Mouse (Mus musculus) heart, postnatal 0 days (tissue): Measurements from ENCODE around the gene Vav3.

Experiments used
- CTCF ChIP-seq: IDR thresholded peaks from 2 replicates; pipeline ENCODE4 v1.5.1; 2016; ENCODE audit warnings: antibody characterized with exemption, control low read depth, low read depth
- EP300 ChIP-seq: IDR thresholded peaks from 2 replicates; pipeline ENCODE4 v1.6.1; 2016; ENCODE audit warnings: antibody characterized with exemption, low read depth

GRCm38 (mm10) chr3:109680281-109680680 is 339.8 kb downstream of the Vav3 start:
- TF ChIP-seq CTCF (no peak), EP300 (no peak)
